Mouse (Mus musculus): ENCODE measurements around the gene Snd1.

DNA sequence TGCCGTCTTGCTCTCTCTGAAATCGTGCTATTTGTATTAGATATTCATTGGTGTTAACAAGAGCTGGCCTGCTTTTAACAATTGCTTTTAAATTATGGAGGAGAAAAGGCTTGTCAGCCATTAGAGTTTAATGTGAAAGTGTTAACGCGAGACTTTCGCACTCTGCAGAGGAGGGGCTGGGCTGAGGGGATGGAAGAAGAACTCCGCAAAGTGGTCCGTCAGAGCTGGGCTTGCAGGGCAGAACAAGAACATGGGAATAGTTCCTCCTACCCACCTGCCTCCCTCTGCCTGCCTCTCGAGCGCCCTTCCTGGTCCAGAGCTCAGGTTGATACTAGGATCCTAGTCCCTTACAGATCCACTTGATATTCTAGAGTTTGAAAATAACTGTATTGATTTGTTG lies 472.3 kb downstream of the Snd1 start:
- TF ChIP-seq CTCF (IDR thresholded peaks at IDR 0.05; ENCODE audit: extremely low read depth, insufficient read depth, low read length) (no peak), POLR2A (IDR thresholded peaks at IDR 0.05; ENCODE audit: extremely low read depth, insufficient read depth, low read length) (no peak)
